Mouse (Mus musculus) urinary bladder, adult 18-20 months (tissue): ENCODE measurements at regions not wholly inside any gene's neighbourhood (a gene's known extent, or its start where the extent isn't known, plus 50 kb on each side); places are given as distances from the start of the nearest gene placed in this dataset.
"Not testable (repeated sequence)": the region's sequence is repeated elsewhere in the genome, so short reads cannot be mapped to it uniquely, and the experiment has no call there.

Experiments used
- DNase-seq, 2 experiments: peaks; one replicate each; pipeline ENCODE4 v3.0.0; 2022; ENCODE audit warnings: low spot score in 2 of 2, mixed read lengths in 2 of 2

GRCm38 (mm10) chrX:68486585-68486984 is 191.8 kb upstream of the Fmr1 start:
- DNase-seq, result no peak

GRCm38 (mm10) chrX:68492052-68492451 is 186.3 kb upstream of the Fmr1 start:
- not testable (repeated sequence) for DNase-seq

- no peak for DNase-seq
Observed at GRCm38 (mm10) chrX:68494398-68495143, 183.8 kb upstream of the Fmr1 start.

GRCm38 (mm10) chrX:68495144-68495493 is 183.2 kb upstream of the Fmr1 start:
- DNase-seq, result peak; percentile 3 to 23

DNA sequence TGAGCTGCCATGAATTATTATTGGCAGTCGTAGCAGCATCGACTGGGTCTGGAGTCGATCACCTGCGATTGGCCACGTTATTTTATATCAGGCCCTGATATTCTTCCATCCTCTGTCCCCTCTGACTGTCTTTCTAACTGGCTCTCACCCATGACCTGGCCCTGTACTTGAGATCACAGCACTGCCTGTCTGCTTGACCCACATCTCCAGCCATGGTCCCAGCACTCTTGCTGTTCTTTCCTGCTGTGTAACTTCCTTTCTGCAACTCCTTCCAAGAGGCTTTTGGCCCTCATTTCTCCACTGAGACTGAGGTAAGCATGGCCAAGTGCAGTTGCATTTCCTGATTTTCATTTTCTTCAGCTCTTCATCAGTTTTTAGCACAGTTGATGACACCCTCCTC is 182.6 kb upstream of the Fmr1 start:
- no peak for DNase-seq

DNA sequence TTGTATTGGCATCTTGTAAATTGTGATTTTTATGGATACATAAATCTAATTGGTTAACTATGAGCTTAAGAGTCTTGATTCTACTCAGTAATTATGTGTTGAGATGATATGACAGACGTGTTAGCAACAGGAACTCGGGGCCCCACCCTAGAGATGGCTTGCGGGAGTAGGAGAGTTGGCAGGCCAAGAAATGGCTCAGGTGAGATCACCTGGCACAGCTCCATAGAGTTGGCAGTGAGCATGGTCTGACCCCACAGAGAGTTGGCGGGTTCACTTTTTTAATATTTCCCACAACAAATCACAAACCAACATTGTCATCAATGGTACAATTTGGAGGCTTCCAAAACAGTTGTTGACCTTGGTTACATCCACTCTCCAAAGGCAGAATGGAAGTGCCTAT is 180.5 kb upstream of the Fmr1 start:
- no peak for DNase-seq

DNA sequence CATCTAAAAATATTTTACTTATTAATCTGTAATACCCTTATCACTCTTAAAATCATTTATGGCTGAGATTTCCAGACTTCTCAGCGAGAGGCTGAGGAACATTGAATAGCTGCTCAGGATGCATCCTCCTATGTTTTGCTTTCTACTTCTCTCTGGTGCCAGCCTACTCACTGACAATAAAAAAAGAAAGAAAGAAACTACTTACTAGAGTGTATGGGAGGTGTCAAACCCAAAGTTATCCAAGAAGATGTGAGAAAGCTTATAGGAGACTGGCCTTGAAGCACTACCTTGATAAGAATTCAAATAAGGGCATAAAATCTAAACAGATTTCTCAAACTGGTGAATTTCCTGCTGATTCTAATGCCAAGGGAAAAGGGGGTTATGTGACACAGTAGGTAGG is 175.4 kb upstream of the Fmr1 start:
- DNase-seq, result no peak

DNA sequence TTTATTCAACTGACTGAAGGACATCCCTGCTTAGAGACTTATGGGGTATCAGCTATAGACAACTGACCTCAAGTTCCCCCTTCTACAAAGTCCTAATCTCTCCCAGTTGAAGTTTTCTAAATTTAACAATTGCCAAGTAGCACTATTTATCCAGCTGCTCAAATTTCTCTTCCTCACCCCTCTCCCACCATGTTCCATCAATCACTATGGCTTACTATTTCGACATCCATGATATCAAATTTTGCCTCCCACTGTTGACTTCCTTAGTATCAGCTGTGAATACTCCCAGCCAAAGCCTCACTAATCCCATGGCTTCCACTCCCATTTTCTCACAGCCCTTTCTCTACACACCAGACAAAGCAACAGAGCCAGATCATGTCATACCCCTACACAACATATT is 170.7 kb upstream of the Fmr1 start:
- DNase-seq, result no peak

- DNase-seq, result no peak
Observed at GRCm38 (mm10) chrX:68512213-68512766, 166.1 kb upstream of the Fmr1 start.

DNA sequence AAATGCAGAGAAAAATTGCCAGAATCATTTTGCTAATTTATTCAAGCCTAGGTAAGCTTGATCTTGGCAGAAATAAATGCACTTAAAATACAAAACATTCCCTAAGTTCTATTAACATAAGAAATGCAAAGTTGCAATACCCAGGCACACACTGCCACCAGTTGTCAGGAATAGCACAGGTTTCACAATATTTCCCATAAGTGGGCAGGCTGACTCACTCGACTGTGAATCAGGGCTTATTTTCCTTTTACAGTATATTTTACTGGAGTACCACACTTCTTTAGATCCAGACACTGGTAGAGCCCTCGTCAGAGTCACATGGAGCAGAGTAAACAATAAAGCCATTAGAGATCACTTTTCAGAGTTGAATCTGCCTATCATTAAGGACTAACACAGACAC is 131.8 kb upstream of the Fmr1 start:
- no peak for DNase-seq

- DNase-seq, result no peak
Observed at GRCm38 (mm10) chrX:68554031-68554430, 124.3 kb upstream of the Fmr1 start.

- no peak for DNase-seq
Observed at GRCm38 (mm10) chrX:68557717-68558116, 120.6 kb upstream of the Fmr1 start.

GRCm38 (mm10) chrX:68585246-68585645 is 93.1 kb upstream of the Fmr1 start:
- DNase-seq, result peak in 1 of 2 experiments; percentile 0

DNA sequence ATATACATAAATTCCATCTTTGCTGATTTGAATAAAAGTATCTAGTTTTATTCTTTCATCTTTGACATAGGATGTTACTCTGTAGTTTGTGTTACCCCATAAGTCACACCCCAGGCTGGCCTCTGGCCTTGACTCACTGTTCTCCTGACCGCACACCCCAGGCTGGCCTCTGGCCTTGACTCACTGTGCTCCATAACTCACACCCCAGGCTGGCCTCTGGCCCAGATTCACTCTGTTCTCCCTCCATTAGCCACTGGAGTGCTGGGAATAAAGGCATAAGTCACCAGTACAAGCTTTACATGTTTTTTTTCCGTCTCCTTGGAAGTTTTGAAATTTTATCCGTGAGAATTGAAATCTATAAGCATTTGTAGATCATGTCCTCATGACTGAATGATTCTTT is 56.2 kb upstream of the Fmr1 start:
- no peak for DNase-seq
